Mouse (Mus musculus): ENCODE results near the gene Ascc1.
A peak's percentile ranks its signal among the peaks of the same experiment; 100 is the strongest.

DNA sequence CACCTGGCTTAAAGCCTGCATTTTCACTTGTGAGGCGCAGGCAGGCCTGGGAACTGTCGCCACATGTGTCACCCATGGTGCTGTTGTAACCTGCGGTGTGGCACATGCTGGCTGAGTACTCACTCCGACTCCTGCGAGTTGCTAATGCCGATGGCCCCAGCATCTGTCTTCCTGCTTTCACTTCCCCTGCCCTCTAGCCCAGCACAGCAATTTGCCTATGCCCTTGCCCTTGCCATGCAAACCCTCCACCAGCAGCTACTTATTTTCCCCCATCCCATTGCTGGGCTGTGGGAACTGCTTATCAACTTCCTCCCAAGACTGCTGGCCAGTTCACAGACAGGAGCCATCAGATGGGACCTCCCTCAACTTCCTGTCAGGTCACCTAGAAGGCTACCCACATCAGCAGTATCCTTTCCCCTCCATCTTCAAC is 21.8 kb upstream of the Ascc1 start:
- TF ChIP-seq CTCF (IDR thresholded peaks at IDR 0.05; ENCODE audit: extremely low read depth, insufficient read depth, insufficient read length, insufficient replicate concordance) = no peak
- peak; percentile 55 for TF ChIP-seq POLR2A (IDR thresholded peaks at IDR 0.05; ENCODE audit: low read depth, low read length)

All from spleen, adult 2 months (tissue).